Mouse (Mus musculus): ENCODE measurements at regions not wholly inside any gene's neighbourhood (a gene's known extent, or its start where the extent isn't known, plus 50 kb on each side); places are given as distances from the start of the nearest gene placed in this dataset.

DNA sequence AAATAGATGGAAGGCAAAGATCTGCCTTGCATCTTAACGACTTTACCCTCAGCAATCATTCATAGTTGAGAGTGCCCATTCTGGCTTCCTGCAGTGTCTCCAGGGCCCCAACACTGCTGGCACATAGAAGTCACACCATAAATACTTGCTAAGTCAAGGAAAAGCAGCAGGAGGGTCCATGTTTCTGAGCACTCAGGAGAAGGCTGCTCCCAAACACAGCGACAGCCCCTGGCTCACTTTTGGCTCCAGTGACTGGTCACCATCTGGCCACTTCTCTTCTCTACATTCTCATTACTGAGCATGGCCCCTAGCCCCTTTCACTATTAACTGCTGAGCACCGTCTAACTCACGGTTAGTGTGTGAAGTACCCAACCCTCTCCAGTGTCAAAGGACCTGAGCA is 265.3 kb upstream of the Gm6657 start:
- TF ChIP-seq HCFC1 (IDR thresholded peaks at IDR 0.05; ENCODE audit: borderline replicate concordance, insufficient read depth, low read length) (no peak), ZC3H11A (IDR thresholded peaks at IDR 0.05; ENCODE audit: borderline replicate concordance, low read depth, low read length) (no peak), ZNF384 (IDR thresholded peaks at IDR 0.05; ENCODE audit: low read depth, low read length) (no peak), CHD2 (IDR thresholded peaks at IDR 0.05; ENCODE audit: low read depth, low read length) (no peak), MAFK (IDR thresholded peaks at IDR 0.05; ENCODE audit: insufficient read depth, low read depth, low read length) (no peak)
